ENCODE assay signal across 23 mouse cellular contexts in the genomic region with DNA sequence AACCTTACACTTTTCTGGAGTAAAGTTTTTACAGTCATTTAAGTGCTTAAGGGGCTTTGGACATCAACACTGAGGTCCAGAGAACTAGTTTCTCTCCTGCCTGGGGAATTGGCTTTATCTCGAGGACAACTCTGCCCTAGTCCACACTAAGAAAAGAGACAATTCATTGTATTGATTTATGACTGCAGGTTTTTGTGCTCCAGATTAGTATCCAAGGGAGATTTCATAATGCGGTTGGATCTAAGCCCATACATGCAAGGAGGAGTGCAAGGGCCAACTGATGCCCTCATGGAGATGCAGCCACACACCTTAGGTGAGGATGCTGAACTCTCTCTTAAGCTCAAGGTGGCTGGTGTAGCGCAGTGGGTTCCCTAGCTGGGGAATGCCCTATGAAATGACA.
DNase-seq lines count a peak whose midpoint lies in the region; ATAC-seq and TF ChIP-seq lines count a peak whose summit lies in the region.
"Had no signal": no experiment of that assay in that cellular context is flagged by ENCODE, and none has a peak within 500 bp of the region (broad histone marks: within the 10 kb centered on the region; RNA-seq: fewer than 3 reads in every experiment).

No protein-coding gene starts in this region.

- intact Hi-C loops in left cerebral cortex, adult 2 months (cut with DNase I): no loop called here

- no peak for ATAC-seq in liver, embryonic 12.5 days
- no peak for ATAC-seq in hindbrain, embryonic 13.5 days (ENCODE audit: low FRiP score)
- ATAC-seq: activated CD4-positive, CD25-positive, alpha-beta regulatory T cell, adult 4 months; CD4-positive, CD25-positive, alpha-beta regulatory T cell, adult 4 months; Patski had no signal

- H3K27me3 ChIP-seq in liver, adult 2 months (ENCODE audit: control insufficient read depth, insufficient read depth, low read length): no peaks in the 10 kb centered on the region
- no peaks in the 10 kb centered on the region for H3K27me3 ChIP-seq in liver, embryonic 12.5 days (replicated peaks)
- no peaks in the 10 kb centered on the region for H3K27me3 ChIP-seq in hindbrain, embryonic 13.5 days
- H3K27me3 ChIP-seq: CH12.LX, Patski had no signal

- no peaks in the 10 kb centered on the region for H3K79me2 ChIP-seq in liver, adult 2 months (ENCODE audit: control insufficient read depth, insufficient read depth, low read length)

- no peaks in the 10 kb centered on the region for H3K4me1 ChIP-seq in liver, adult 2 months (ENCODE audit: control insufficient read depth, insufficient read depth, low read length)
- no peaks in the 10 kb centered on the region for H3K4me1 ChIP-seq in liver, embryonic 12.5 days
- H3K4me1 ChIP-seq in hindbrain, embryonic 13.5 days (replicated peaks): no peaks in the 10 kb centered on the region

- peak; percentile 22 for DNase-seq in heart, adult 11 months
- no peak for DNase-seq in heart, adult 18-20 months
- DNase-seq in liver, adult 2 months (ENCODE audit: extremely low read depth, low read depth, low spot score): peak; percentile 58
- peak; percentile 20 for DNase-seq in adipocyte (ENCODE audit: low spot score)
- DNase-seq in fat pad, adult 2 months (ENCODE audit: extremely low read depth, low read depth, low spot score): peak; percentile 95
- no peak for DNase-seq in left cerebral cortex, adult 2 months (ENCODE audit: extremely low spot score in 1 of 2, low spot score in 2 of 2)
- DNase-seq: adrenal gland, adult 2 months; adrenal gland, adult 8-10 months; adrenal gland, postnatal 10 days; adrenal gland, postnatal 14 days; adrenal gland, postnatal 25 days; adrenal gland, postnatal 36 days; B cell, adult 2 months; cerebellum, adult 11 months; cerebellum, adult 11-12 months; cerebellum, adult 18-20 months had no signal

- TF ChIP-seq CTCF in liver, adult 2 months (IDR thresholded peaks at IDR 0.05; ENCODE audit: low read depth, low read length): no peak
- TF ChIP-seq CTCF in left cerebral cortex, adult 2 months (IDR thresholded peaks at IDR 0.05): no peak

- no peak overlapping the region for H3K9ac ChIP-seq in liver, adult 2 months (ENCODE audit: low read depth, low read length)
- H3K9ac ChIP-seq in liver, embryonic 12.5 days: no peak overlapping the region
- no peak overlapping the region for H3K9ac ChIP-seq in hindbrain, embryonic 13.5 days

- H3K36me3 ChIP-seq in liver, adult 2 months (ENCODE audit: control insufficient read depth, insufficient read depth, low read length): no peaks in the 10 kb centered on the region
- no peaks in the 10 kb centered on the region for H3K36me3 ChIP-seq in liver, embryonic 12.5 days
- H3K36me3 ChIP-seq in hindbrain, embryonic 13.5 days: no peaks in the 10 kb centered on the region
- H3K36me3 ChIP-seq: G1E had no signal

- H3K27ac ChIP-seq in liver, adult 2 months (replicated peaks; ENCODE audit: insufficient read depth, low read depth, low read length): no peak overlapping the region
- H3K27ac ChIP-seq in liver, embryonic 12.5 days: no peak overlapping the region
- no peak overlapping the region for H3K27ac ChIP-seq in left cerebral cortex, adult 2 months
- no peak overlapping the region for H3K27ac ChIP-seq in hindbrain, embryonic 13.5 days

- no peaks in the 10 kb centered on the region for H3K9me3 ChIP-seq in liver, embryonic 12.5 days (replicated peaks)
- no peaks in the 10 kb centered on the region for H3K9me3 ChIP-seq in hindbrain, embryonic 13.5 days
- H3K9me3 ChIP-seq: G1E had no signal

- no peak overlapping the region for H3K4me3 ChIP-seq in liver, adult 2 months (ENCODE audit: insufficient read depth, low read depth, low read length)
- H3K4me3 ChIP-seq in liver, embryonic 12.5 days: no peak overlapping the region
- no peak overlapping the region for H3K4me3 ChIP-seq in left cerebral cortex, adult 2 months
- H3K4me3 ChIP-seq in hindbrain, embryonic 13.5 days: no peak overlapping the region

- no peak for TF ChIP-seq POLR2A in liver, adult 2 months (IDR thresholded peaks at IDR 0.05; ENCODE audit: extremely low read depth, insufficient read depth, low read length)

- 70% methylated on average over 3 of the region's 3 CpGs for WGBS in liver, adult 2 months
- 72% methylated on average over 3 of the region's 3 CpGs for WGBS in liver, embryonic 12.5 days (ENCODE audit: insufficient replicate concordance)
- 79% methylated on average over 3 of the region's 3 CpGs for WGBS in hindbrain, embryonic 13.5 days

- no peak overlapping the region for H3K4me2 ChIP-seq in liver, embryonic 12.5 days
- H3K4me2 ChIP-seq in hindbrain, embryonic 13.5 days: no peak overlapping the region

Comparison
In these comparisons a context has a peak if more than half of its experiments do, and no peak if none do; other contexts are left out.
1. DNase-seq: peak in heart, adult 11 months (single experiment), liver, adult 2 months (single experiment), adipocyte (single experiment) and fat pad, adult 2 months (single experiment); none in heart, adult 18-20 months (0 of 2) and left cerebral cortex, adult 2 months (0 of 2).